Mouse (Mus musculus) kidney, embryonic 16.5 days (tissue): ENCODE measurements around the gene Olfr552. TPM values are rescaled to one million over a fixed set of nuclear protein-coding genes. Genes with fewer than 3 reads are reported as not detected.

Experiments
- ATAC-seq: fragments of 200-750 bp; cut with Nextera tagmentation; 2 replicates; pipeline ENCODE4 v1.8.0; 2017; ENCODE audit warnings: moderate TSS enrichment; ENCODE audit not compliant: low FRiP score, low TSS enrichment
- H3K27ac ChIP-seq: fragments of 300-500 bp; sonication (generic); 2 replicates; pipeline ENCODE4 v1.5.1; 2014; ENCODE audit warnings: low read length
- H3K27me3 ChIP-seq: fragments of 300-500 bp; sonication (generic); 2 replicates; pipeline ENCODE4 v1.6.1; 2014; ENCODE audit warnings: low read length, control low read depth, mixed read lengths; ENCODE audit not compliant: insufficient read depth
- H3K36me3 ChIP-seq: fragments of 300-500 bp; sonication (generic); 2 replicates; pipeline ENCODE4 v1.6.1; 2014; ENCODE audit warnings: low read length, control low read depth, mixed read lengths; ENCODE audit not compliant: insufficient read depth
- H3K4me1 ChIP-seq: fragments of 300-500 bp; sonication (generic); 2 replicates; pipeline ENCODE4 v1.6.1; 2014; ENCODE audit warnings: low read length, control low read depth, mixed read lengths; ENCODE audit not compliant: insufficient read depth
- H3K4me2 ChIP-seq: fragments of 300-500 bp; sonication (generic); replicated peaks from 2 replicates; pipeline ENCODE4 v1.6.1; 2014; ENCODE audit warnings: low read depth, low read length
- H3K4me3 ChIP-seq: fragments of 300-500 bp; sonication (generic); 2 replicates; pipeline ENCODE4 v1.5.1; 2014; ENCODE audit warnings: mild to moderate bottlenecking, low read length
- H3K9ac ChIP-seq: fragments of 300-500 bp; sonication (generic); replicated peaks from 2 replicates; pipeline ENCODE4 v1.6.1; 2014; ENCODE audit warnings: low read length
- H3K9me3 ChIP-seq: fragments of 300-500 bp; sonication (generic); 2 replicates; pipeline ENCODE4 v1.6.1; 2016; ENCODE audit warnings: low read length, control low read depth
- WGBS: fragments of 180-500 bp; shearing (Covaris S2); extraction: QIAGEN DNeasy Blood & Tissue Kit; methylation state at CpG from one replicate; pipeline ENCODE4 v1.1.7; 2014; 5-methylcytosine and 5-hydroxymethylcytosine counted together
- polyA plus RNA-seq: library from polyadenylated mRNA; unstranded; fragments of >200 nt; fragmentation: Nextera tagmentation; extraction: Ambion mirVana; gene quantifications from 2 replicates; pipeline ENCODE4 v1.2.1, GENCODE M21; 2015

Olfr552 gene
- not detected in 2 replicates for polyA plus RNA-seq

- H3K4me2 ChIP-seq = no peak within 1 kb of the TSS
- H3K9ac ChIP-seq = no peak within 1 kb of the TSS
- no peaks in the 10 kb centered on the region for H3K9me3 ChIP-seq
- no peaks in the 10 kb centered on the region for H3K27me3 ChIP-seq
- 61% methylated on average over 1 of the region's 1 CpGs for WGBS
- H3K4me1 ChIP-seq = no peaks in the 10 kb centered on the region
- H3K27ac ChIP-seq = no peak within 1 kb of the TSS
- no peaks in the 10 kb centered on the region for H3K36me3 ChIP-seq
- no peak within 1 kb of the TSS for H3K4me3 ChIP-seq
- ATAC-seq = 0 out of 2 replicates have a peak, but pooled peaks have one; percentile 15
These were observed at the start of gene Olfr552 for GRCm38 (mm10) chr7:102597378-102598031. Gene Olfr552 (plus strand): TSS chr7:102597770.

- Histone ChIP-seq H3K9me3 (no peaks in the 10 kb centered on the region), H3K4me3 (no peak within 1 kb of the TSS), H3K36me3 (no peaks in the 10 kb centered on the region), H3K27ac (no peak within 1 kb of the TSS), H3K9ac (no peak within 1 kb of the TSS), H3K4me1 (no peaks in the 10 kb centered on the region), H3K4me2 (no peak within 1 kb of the TSS), H3K27me3 (no peaks in the 10 kb centered on the region)
- WGBS = 90% methylated on average over 3 of the region's 3 CpGs
- ATAC-seq = no peak
These were observed 48.0 kb upstream of the Olfr552 start, which contains the start of gene Olfr549 for GRCm38 (mm10) chr7:102549570-102549969. Gene Olfr549 (plus strand): TSS chr7:102549870.

- Histone ChIP-seq H3K36me3 (no peaks in the 10 kb centered on the region), H3K4me1 (no peaks in the 10 kb centered on the region), H3K4me3 (no peak overlapping the region), H3K9ac (no peak overlapping the region), H3K4me2 (no peak overlapping the region), H3K27me3 (no peaks in the 10 kb centered on the region), H3K27ac (no peak overlapping the region), H3K9me3 (no peaks in the 10 kb centered on the region)
- WGBS = 80% methylated on average over 3 of the region's 3 CpGs
- no peak for ATAC-seq
These were observed 44.3 kb upstream of the Olfr552 start for GRCm38 (mm10) chr7:102553279-102553678.

GRCm38 (mm10) chr7:102564999-102565997, 32.3 kb upstream of the Olfr552 start, which contains the start of gene Trim21:
Gene Trim21 (minus strand): TSS chr7:102565486.
- Histone ChIP-seq H3K27me3 (no peaks in the 10 kb centered on the region), H3K4me3 (peak within 1 kb of the TSS; percentile 64), H3K9me3 (no peaks in the 10 kb centered on the region), H3K4me1 (peaks cover 8% of the 10 kb centered on the region; the same call in 1 of the 2 replicates), H3K9ac (peak within 1 kb of the TSS; percentile 69), H3K4me2 (peak within 1 kb of the TSS; percentile 64), H3K27ac (no peak within 1 kb of the TSS), H3K36me3 (no peaks in the 10 kb centered on the region)
- ATAC-seq = peak; percentile 99
- WGBS = 19% methylated on average over 10 of the region's 10 CpGs

GRCm38 (mm10) chr7:102566219-102566618, 31.4 kb upstream of the Olfr552 start:
- no peaks in the 10 kb centered on the region for H3K36me3 ChIP-seq
- H3K27ac ChIP-seq = no peak overlapping the region
- WGBS = 89% methylated on average over 4 of the region's 4 CpGs
- no peak overlapping the region for H3K4me2 ChIP-seq
- no peaks in the 10 kb centered on the region for H3K27me3 ChIP-seq
- H3K4me3 ChIP-seq = no peak overlapping the region
- peaks cover 8% of the 10 kb centered on the region; the same call in 1 of the 2 replicates for H3K4me1 ChIP-seq
- no peak overlapping the region for H3K9ac ChIP-seq
- no peaks in the 10 kb centered on the region for H3K9me3 ChIP-seq
- no peak; the same call in 1 of the 2 replicates for ATAC-seq

- Histone ChIP-seq H3K36me3 (no peaks in the 10 kb centered on the region), H3K4me2 (no peak within 1 kb of the TSS), H3K9ac (no peak within 1 kb of the TSS), H3K4me1 (no peaks in the 10 kb centered on the region), H3K9me3 (no peaks in the 10 kb centered on the region), H3K27me3 (no peaks in the 10 kb centered on the region), H3K27ac (no peak within 1 kb of the TSS), H3K4me3 (no peak within 1 kb of the TSS)
- 90% methylated on average over 8 of the region's 8 CpGs for WGBS
- no peak for ATAC-seq
These were observed 26.4 kb upstream of the Olfr552 start, which contains the start of gene Olfr550 for GRCm38 (mm10) chr7:102571142-102571541. Gene Olfr550 (plus strand): TSS chr7:102571442.

- no peak overlapping the region for H3K4me2 ChIP-seq
- H3K4me1 ChIP-seq = no peaks in the 10 kb centered on the region
- no peak overlapping the region for H3K9ac ChIP-seq
- no peak for ATAC-seq
- H3K27ac ChIP-seq = no peak overlapping the region
- H3K36me3 ChIP-seq = no peaks in the 10 kb centered on the region
- no peaks in the 10 kb centered on the region for H3K27me3 ChIP-seq
- H3K9me3 ChIP-seq = no peaks in the 10 kb centered on the region
- H3K4me3 ChIP-seq = no peak overlapping the region
- 89% methylated on average over 3 of the region's 3 CpGs for WGBS
These were observed 24.3 kb upstream of the Olfr552 start for GRCm38 (mm10) chr7:102573174-102573830.

- no peaks in the 10 kb centered on the region for H3K36me3 ChIP-seq
- no peaks in the 10 kb centered on the region for H3K9me3 ChIP-seq
- no peak overlapping the region for H3K4me2 ChIP-seq
- H3K9ac ChIP-seq = no peak overlapping the region
- no peak for ATAC-seq
- no peaks in the 10 kb centered on the region for H3K27me3 ChIP-seq
- no peak overlapping the region for H3K4me3 ChIP-seq
- no peaks in the 10 kb centered on the region for H3K4me1 ChIP-seq
- no peak overlapping the region for H3K27ac ChIP-seq
- 70% methylated on average over 6 of the region's 6 CpGs for WGBS
These were observed 21.6 kb upstream of the Olfr552 start for GRCm38 (mm10) chr7:102575998-102576397.

- WGBS = 90% methylated on average over 3 of the region's 3 CpGs
- Histone ChIP-seq H3K9ac (no peak within 1 kb of the TSS), H3K27me3 (no peaks in the 10 kb centered on the region)
These were observed 5.8 kb upstream of the Olfr552 start, which contains the start of gene Olfr551 for GRCm38 (mm10) chr7:102591786-102592185. Gene Olfr551 (minus strand): TSS chr7:102591886.

More at GRCm38 (mm10) chr7:102591786-102592185, 5.8 kb upstream of the Olfr552 start, which contains the start of gene Olfr551:
- Histone ChIP-seq H3K4me3 (no peak within 1 kb of the TSS), H3K27ac (no peak within 1 kb of the TSS), H3K9me3 (no peaks in the 10 kb centered on the region), H3K36me3 (no peaks in the 10 kb centered on the region), H3K4me1 (no peaks in the 10 kb centered on the region), H3K4me2 (no peak within 1 kb of the TSS)
- ATAC-seq = no peak
